Mouse (Mus musculus) adrenal gland, postnatal 4 days (tissue): Measurements from ENCODE around the gene Traf3ip3. TPM values are rescaled to one million over a fixed set of nuclear protein-coding genes. Genes with fewer than 3 reads are reported as not detected.

Experiments
- DNase-seq, 2 experiments: peaks; one replicate each; pipeline ENCODE4 v3.0.0; 2021 to 2022; ENCODE audit warnings: low spot score in 2 of 2, mixed read lengths in 2 of 2
- total RNA-seq, 2 experiments: library from RNA; stranded (reverse); gene quantifications; 2 replicates each; pipeline ENCODE4 v1.2.3; 2021

Traf3ip3 gene
- total RNA-seq, 2 experiments from 2014 or later = 3.5 to 7.7 TPM

GRCm38 (mm10) chr1:193160317-193161032 is 41.0 kb downstream of the Traf3ip3 start:
- no peak for DNase-seq

- no peak for DNase-seq
These were observed 41.9 kb downstream of the Traf3ip3 start for GRCm38 (mm10) chr1:193159613-193160012.

GRCm38 (mm10) chr1:193159163-193159562 is 42.3 kb downstream of the Traf3ip3 start:
- DNase-seq = no peak

GRCm38 (mm10) chr1:193157111-193157492 is 44.4 kb downstream of the Traf3ip3 start:
- DNase-seq = no peak

GRCm38 (mm10) chr1:193156316-193157110 is 45.0 kb downstream of the Traf3ip3 start:
- DNase-seq = no peak

- DNase-seq = no peak
These were observed 47.9 kb downstream of the Traf3ip3 start for GRCm38 (mm10) chr1:193153561-193153960.

GRCm38 (mm10) chr1:193152872-193153271 is 48.6 kb downstream of the Traf3ip3 start, which contains the start of gene Irf6:
Gene Irf6, plus strand, starts transcription at chr1:193153111.
- peak; percentile 12 to 35 for DNase-seq

GRCm38 (mm10) chr1:193151134-193151533 is 50.4 kb downstream of the Traf3ip3 start:
- DNase-seq = no peak

GRCm38 (mm10) chr1:193149231-193149630 is 52.3 kb downstream of the Traf3ip3 start:
- DNase-seq = no peak

- DNase-seq = no peak
These were observed 55.1 kb downstream of the Traf3ip3 start for GRCm38 (mm10) chr1:193146416-193146815.

GRCm38 (mm10) chr1:193145101-193145500 is 56.4 kb downstream of the Traf3ip3 start:
- no peak for DNase-seq

GRCm38 (mm10) chr1:193144516-193144915 is 57.0 kb downstream of the Traf3ip3 start:
- DNase-seq = no peak

- DNase-seq = no peak
These were observed 58.9 kb downstream of the Traf3ip3 start for GRCm38 (mm10) chr1:193142517-193143062.

- no peak for DNase-seq
These were observed 60.4 kb downstream of the Traf3ip3 start for GRCm38 (mm10) chr1:193141118-193141517.

- DNase-seq = no peak
These were observed 62.8 kb downstream of the Traf3ip3 start for GRCm38 (mm10) chr1:193138669-193139068.

GRCm38 (mm10) chr1:193138087-193138486 is 63.4 kb downstream of the Traf3ip3 start:
- DNase-seq = no peak

- no peak for DNase-seq
These were observed 67.8 kb downstream of the Traf3ip3 start for GRCm38 (mm10) chr1:193133726-193134125.

- no peak for DNase-seq
These were observed 69.1 kb downstream of the Traf3ip3 start for GRCm38 (mm10) chr1:193132385-193132784.

- no peak for DNase-seq
These were observed 70.1 kb downstream of the Traf3ip3 start for GRCm38 (mm10) chr1:193131311-193131948.

- no peak for DNase-seq
These were observed 70.7 kb downstream of the Traf3ip3 start for GRCm38 (mm10) chr1:193130839-193131238.

GRCm38 (mm10) chr1:193130456-193130825 is 71.1 kb downstream of the Traf3ip3 start:
- DNase-seq = no peak
